Mouse (Mus musculus) left cerebral cortex, adult 11 months (tissue): ENCODE measurements around the gene Gm27027.

Source experiments
- DNase-seq: peaks from one replicate; pipeline ENCODE4 v3.0.0; 2022; ENCODE audit warnings: low spot score

Gene Gm27027

DNA sequence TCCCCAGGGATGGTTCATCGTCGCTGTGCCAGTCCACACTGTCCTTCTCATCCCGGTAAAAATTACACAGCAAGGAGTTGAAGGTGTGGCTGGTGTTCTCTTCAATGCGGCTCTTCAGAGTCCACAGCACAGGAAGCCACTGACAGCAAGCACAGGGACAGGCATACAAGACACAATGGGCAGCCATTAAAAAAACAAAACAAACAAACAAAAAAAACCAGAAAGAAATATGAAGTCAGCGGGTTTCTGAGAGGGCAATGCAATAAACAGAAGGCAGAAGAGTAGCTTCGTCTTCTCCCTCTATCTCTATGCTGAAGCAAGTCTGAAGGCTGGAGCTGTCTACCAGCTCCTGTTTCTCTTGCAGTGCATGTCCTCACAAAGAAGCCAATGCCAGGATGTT, at the start of gene Gm27027:
Gm27027 (minus strand) TSS at position 101 of the 400 bp plus-strand sequence.
- no peak for DNase-seq

- no peak for DNase-seq
Measured at GRCm38 (mm10) chr2:94045411-94046090, 49.4 kb upstream of the Gm27027 start.

DNA sequence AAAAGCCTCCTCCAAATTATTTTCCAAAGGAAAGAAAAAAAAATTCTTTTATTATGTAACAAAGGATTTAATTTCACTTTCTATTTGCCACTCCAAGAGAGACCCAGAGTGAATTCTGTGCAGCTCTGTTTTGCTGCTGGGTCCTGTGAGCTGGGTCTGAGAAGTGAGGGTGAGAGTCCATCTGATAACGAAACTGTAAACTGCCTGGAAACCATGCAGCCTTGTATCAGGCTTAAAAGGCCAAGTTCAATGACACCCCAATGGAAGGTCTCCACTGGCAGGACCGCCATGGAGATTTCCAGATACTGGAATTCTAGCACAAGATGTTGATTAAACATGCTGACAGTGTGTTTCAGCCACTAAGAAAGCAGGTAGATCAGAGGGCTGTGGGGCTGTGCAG, 48.0 kb upstream of the Gm27027 start:
- DNase-seq = no peak

DNA sequence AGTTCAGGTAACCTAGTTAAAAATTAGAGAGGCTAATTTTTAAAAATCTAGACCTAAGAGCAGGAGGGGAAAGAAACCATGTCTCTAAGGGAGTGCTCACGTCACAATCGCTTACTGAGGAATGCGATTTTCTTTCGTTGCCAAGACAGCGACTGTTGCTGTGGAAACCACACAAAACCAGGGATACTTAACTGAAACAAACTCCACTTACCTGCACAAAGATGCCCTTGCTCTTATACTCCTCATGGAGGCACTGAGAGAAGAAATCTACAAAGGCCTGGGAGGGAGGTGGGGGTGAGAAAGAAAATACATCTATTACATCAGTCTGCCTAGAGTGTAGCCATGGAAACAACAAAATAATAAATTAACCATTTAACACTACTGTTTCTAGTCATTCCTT, 47.5 kb upstream of the Gm27027 start:
- DNase-seq = peak; percentile 22

DNA sequence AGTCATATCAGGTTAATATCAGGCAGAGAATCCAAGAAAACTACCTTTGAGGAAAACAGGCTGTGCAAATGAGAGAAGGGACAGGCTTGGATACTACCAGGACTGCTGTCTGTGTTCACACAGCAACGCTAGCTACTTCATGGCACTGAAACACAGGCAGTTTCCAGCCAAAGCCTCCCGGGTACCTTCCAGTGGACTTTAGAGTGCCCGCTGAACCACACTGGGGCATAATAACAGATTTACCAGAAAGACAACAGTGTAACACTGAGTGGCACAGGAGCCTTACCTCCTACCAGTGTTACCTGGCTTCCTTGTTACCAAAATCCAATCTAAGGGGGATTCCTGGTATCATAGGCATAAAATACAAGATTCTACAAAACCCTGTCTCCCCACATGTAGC, 46.3 kb upstream of the Gm27027 start:
- no peak for DNase-seq

GRCm38 (mm10) chr2:94040391-94041125, 44.4 kb upstream of the Gm27027 start:
- DNase-seq = no peak

GRCm38 (mm10) chr2:94035428-94036331, 39.5 kb upstream of the Gm27027 start:
- peak; percentile 82 for DNase-seq

- DNase-seq = no peak
Measured at GRCm38 (mm10) chr2:94030602-94031001, 34.4 kb upstream of the Gm27027 start.

- no peak for DNase-seq
Measured at GRCm38 (mm10) chr2:94024637-94025036, 28.5 kb upstream of the Gm27027 start.

DNA sequence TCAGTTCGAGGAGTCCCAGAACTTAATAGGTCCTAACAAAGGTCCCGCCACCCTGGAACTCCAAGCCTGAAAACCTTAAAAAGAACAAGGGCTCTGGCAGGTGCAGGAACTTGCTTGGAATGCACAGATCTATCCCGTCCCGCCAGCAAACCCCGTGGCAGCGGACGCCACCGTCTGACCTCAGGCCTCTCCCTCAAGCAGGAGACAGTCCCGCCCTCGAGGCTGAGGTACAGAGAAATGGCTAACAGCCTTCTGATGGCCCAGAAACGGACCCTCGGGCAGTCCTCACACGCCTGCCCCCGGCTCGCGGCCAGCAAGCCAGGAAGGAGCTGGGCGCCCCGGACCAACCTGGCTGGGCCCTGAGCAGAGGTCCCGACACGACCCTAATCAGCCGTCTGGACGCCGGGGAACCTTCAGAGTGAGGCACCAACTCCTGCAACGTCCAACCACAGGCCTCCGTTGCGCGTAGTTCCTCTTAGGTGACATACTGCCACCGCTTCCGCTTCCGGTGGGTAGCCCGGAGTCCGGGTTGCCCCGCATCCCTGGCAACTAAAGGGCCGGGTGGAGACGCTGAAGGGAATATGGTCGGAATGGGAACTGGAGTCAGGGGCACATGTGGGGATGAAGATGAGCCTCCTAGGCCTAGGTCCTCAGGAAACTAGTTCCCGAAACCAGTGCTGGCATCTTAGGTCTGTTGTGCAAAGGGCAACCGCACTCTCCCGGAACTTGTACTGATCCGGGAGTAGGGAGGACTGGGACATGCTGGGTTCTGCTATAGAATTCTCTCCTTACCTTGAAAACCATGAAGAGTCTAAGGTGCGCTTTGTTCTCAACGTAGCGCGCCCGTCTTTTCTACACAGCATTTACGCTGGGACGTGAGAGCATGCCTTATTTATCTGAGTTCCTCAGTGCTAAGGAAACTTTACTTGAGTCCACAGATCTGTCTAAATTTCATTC, 14.5 kb upstream of the Gm27027 start, which contains the start of gene Alkbh3:
Alkbh3 (minus strand) TSS at position 473 of the 957 bp plus-strand sequence.
- peak; percentile 85 for DNase-seq

GRCm38 (mm10) chr2:94002331-94002730, 6.2 kb upstream of the Gm27027 start:
- peak; percentile 80 for DNase-seq

GRCm38 (mm10) chr2:94001918-94002317, 5.8 kb upstream of the Gm27027 start:
- DNase-seq = no peak

DNA sequence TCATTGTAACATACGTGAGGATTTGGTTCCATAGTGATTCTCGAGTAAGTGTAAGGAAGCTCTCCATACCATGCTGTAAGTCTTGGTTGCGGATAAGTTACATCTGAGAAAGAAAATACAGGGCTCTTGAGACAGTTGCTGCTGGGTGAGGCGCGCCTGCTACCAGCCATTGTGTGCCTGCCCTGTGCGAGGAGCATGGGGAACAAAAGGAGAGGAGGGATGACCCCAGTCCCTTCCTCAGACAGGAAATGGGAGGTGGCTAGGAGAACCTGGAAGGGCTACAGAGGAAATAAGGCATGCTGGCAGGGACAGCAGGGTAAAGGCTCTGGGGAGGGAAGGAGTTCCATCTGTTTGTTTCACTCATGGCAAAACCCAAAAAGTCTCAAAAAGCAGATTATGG, 5.3 kb upstream of the Gm27027 start:
- DNase-seq = no peak

DNA sequence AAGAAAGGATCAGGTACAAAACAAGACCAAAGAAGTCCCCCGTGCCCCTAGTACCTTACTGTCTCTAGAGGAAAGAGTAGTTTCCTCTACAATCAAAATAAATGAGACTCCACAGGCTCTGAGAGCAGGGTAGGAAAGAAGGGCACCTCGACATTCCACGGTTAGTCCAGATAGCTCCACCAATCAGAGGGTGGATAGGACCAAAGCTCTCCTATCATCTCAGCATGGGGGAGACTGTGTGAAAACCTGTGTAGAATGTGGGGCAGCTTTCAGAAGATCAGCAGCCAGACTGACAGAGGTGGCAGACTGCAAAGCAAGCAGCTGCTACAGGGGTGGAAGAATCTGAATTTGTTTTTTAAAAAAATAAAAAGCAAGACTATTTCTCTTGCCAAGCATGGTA, 3.3 kb downstream of the Gm27027 start:
- DNase-seq = no peak

GRCm38 (mm10) chr2:93992259-93992658, 3.9 kb downstream of the Gm27027 start:
- DNase-seq = no peak

DNA sequence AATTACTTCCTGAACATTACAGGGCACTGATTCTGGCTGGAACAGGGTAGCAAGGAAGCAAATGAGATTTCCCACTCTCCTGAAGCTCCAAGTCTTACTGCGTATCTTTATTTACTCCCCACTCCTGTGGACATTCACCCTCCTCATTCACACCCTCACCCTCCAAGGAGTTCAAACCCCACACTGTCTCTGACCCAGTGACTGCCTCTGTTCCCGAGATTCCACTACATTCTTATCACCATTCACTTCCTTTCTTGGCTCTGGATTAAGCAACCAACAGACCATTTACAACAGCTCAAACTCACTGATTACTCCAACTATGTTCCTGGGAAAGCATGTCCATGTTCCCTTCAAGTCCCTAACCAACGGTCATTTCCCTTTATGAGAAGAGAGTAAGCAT, 4.8 kb downstream of the Gm27027 start:
- no peak for DNase-seq

DNA sequence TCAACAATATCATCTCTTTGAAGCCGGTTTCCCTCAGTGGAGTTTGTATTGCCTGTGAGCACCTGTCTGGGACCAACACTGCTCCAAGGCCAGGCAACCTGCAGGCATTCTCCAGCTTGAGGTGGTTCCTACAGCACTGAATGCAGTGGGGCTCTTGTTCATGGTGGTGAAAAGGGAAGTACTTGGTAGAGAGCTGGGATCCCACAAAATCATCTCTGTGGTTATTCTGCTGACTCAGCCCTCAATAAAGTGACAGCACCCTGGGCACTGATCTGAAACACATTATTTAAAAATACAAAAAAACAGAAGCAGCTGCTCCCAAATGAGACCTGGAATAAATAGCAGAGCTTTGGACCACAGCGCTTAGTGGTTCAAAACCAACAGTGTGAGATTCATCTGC, 7.7 kb downstream of the Gm27027 start:
- DNase-seq = no peak

DNA sequence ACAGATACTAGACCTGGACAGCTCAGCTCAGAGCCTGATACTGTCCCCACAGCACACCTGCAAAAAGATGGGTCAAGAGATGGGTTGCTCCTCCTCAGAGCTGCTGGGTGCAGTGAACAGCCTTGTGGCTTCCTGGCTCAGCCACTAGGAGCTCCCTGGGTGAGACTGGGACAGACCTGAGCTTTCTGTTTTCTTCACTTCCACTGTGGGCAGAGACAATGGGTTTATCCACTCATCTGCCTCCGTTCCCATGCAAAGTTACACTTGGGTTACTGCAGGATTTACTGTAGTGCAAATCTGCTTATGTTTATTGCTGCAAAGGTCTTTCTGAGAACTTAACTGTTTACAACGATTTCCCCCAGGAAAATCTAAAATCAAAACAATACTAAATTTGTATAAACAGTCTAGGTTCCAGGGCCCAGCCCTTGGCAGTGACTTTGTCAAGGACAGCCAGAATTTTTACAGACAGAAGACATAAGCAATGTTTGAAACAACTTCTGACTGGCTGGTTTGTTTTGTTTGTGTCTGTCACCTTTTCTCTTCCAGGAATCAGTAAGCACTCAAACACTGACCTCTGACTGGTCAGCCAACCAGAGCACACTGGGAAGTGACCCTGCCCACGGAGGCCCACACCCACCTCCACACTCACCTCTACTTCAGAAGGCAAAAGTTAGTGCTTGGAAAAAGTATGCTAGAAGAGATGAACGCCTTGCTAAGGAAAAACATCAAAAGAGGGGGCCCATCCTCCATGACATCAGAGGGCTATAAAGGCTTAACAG, 13.5 kb downstream of the Gm27027 start:
- no peak for DNase-seq

- no peak for DNase-seq
Measured at GRCm38 (mm10) chr2:93979249-93980120, 16.7 kb downstream of the Gm27027 start.
